In genomic region chr5:130222146-130223004, GRCm38 (mm10) we compare ENCODE assay signal across 8 mouse cellular contexts. TPM values are rescaled to one million over a fixed set of nuclear protein-coding genes. Genes with fewer than 3 reads are reported as not detected.
A peak's percentile ranks its signal among the peaks of the same experiment; 100 is the strongest.
DNase-seq lines count a peak whose midpoint lies in the region; ATAC-seq and TF ChIP-seq lines count a peak whose summit lies in the region.

No protein-coding gene starts in this region.

- peak; percentile 72; the same call in 1 of the 2 replicates for TF ChIP-seq POLR2A in bone marrow, adult 2 months (IDR thresholded peaks at IDR 0.05; ENCODE audit: borderline replicate concordance, control insufficient read depth, low read depth, low read length)

- peak; percentile 63 for TF ChIP-seq CTCF in bone marrow, adult 2 months (IDR thresholded peaks at IDR 0.05; ENCODE audit: control insufficient read depth, insufficient read depth, low read length)

- peak; percentile 93 for DNase-seq in A20 (ENCODE audit: low read depth, low spot score)
- DNase-seq in embryonic facial prominence, embryonic 14.5 days (ENCODE audit: low spot score) = peak; percentile 89
- peak; percentile 96 for DNase-seq in heart, adult 8-10 months (ENCODE audit: low spot score)
- DNase-seq in kidney, adult 8-10 months = peak; percentile 89 to 91
- DNase-seq in spleen, adult 18-20 months = peak; percentile 90 to 96

- ATAC-seq in embryonic facial prominence, embryonic 14.5 days (ENCODE audit: low read depth) = peak; percentile 91
- ATAC-seq in limb, embryonic 13.5 days (ENCODE audit: low FRiP score, low read depth) = peak; percentile 89
- peak; percentile 90 for ATAC-seq in midbrain, embryonic 15.5 days (replicated peaks)

- peaks cover 1% of the 10 kb centered on the region; the same call in 1 of the 2 replicates for H3K4me1 ChIP-seq in bone marrow, adult 2 months (ENCODE audit: control insufficient read depth, insufficient read depth, low read length)
- peaks cover 17% of the 10 kb centered on the region for H3K4me1 ChIP-seq in embryonic facial prominence, embryonic 14.5 days (ENCODE audit: control insufficient read depth, insufficient read depth, low read length)
- peaks cover 19% of the 10 kb centered on the region for H3K4me1 ChIP-seq in limb, embryonic 13.5 days
- peaks cover 23% of the 10 kb centered on the region for H3K4me1 ChIP-seq in midbrain, embryonic 15.5 days

- no peaks in the 10 kb centered on the region for H3K27me3 ChIP-seq in embryonic facial prominence, embryonic 14.5 days (replicated peaks; ENCODE audit: control insufficient read depth, insufficient read depth, low read length)
- H3K27me3 ChIP-seq in limb, embryonic 13.5 days = no peaks in the 10 kb centered on the region
- no peaks in the 10 kb centered on the region for H3K27me3 ChIP-seq in midbrain, embryonic 15.5 days (replicated peaks)

- H3K4me3 ChIP-seq in bone marrow, adult 2 months (replicated peaks; ENCODE audit: control insufficient read depth, low read depth, low read length) = peak overlapping the region; percentile 96
- H3K4me3 ChIP-seq in embryonic facial prominence, embryonic 14.5 days (ENCODE audit: low read depth, low read length) = peak overlapping the region; percentile 99
- peak overlapping the region; percentile 99 for H3K4me3 ChIP-seq in limb, embryonic 13.5 days
- H3K4me3 ChIP-seq in midbrain, embryonic 15.5 days = peak overlapping the region; percentile 85

- peak overlapping the region; percentile 99 for H3K9ac ChIP-seq in embryonic facial prominence, embryonic 14.5 days (ENCODE audit: low read depth, low read length)
- H3K9ac ChIP-seq in limb, embryonic 13.5 days = peak overlapping the region; percentile 97
- peak overlapping the region; percentile 91 for H3K9ac ChIP-seq in midbrain, embryonic 15.5 days

- peak overlapping the region; percentile 77 for H3K4me2 ChIP-seq in embryonic facial prominence, embryonic 14.5 days (ENCODE audit: low read depth, low read length)
- peak overlapping the region; percentile 76 for H3K4me2 ChIP-seq in limb, embryonic 13.5 days (replicated peaks)
- peak overlapping the region; percentile 63 for H3K4me2 ChIP-seq in midbrain, embryonic 15.5 days

- H3K36me3 ChIP-seq in embryonic facial prominence, embryonic 14.5 days (ENCODE audit: control insufficient read depth, insufficient read depth, low read length) = 0 out of 2 replicates have a peak, but pooled peaks cover 5% of the 10 kb centered on the region
- no peaks in the 10 kb centered on the region for H3K36me3 ChIP-seq in limb, embryonic 13.5 days
- H3K36me3 ChIP-seq in midbrain, embryonic 15.5 days (replicated peaks) = no peaks in the 10 kb centered on the region

- H3K9me3 ChIP-seq in embryonic facial prominence, embryonic 14.5 days (ENCODE audit: control insufficient read depth, low read length) = no peaks in the 10 kb centered on the region; the same call in 1 of the 2 replicates
- peaks cover 5% of the 10 kb centered on the region; the same call in 1 of the 2 replicates for H3K9me3 ChIP-seq in limb, embryonic 13.5 days
- no peaks in the 10 kb centered on the region for H3K9me3 ChIP-seq in midbrain, embryonic 15.5 days

- peak overlapping the region; percentile 93 for H3K27ac ChIP-seq in bone marrow, adult 2 months (ENCODE audit: control insufficient read depth, insufficient read depth, low read depth, low read length, poor library complexity)
- H3K27ac ChIP-seq in embryonic facial prominence, embryonic 14.5 days (replicated peaks; ENCODE audit: low read depth, low read length) = peak overlapping the region; percentile 86
- H3K27ac ChIP-seq in limb, embryonic 13.5 days = peak overlapping the region; percentile 79; the same call in 1 of the 2 replicates
- H3K27ac ChIP-seq in midbrain, embryonic 15.5 days = peak overlapping the region; percentile 83

- WGBS in bone marrow, adult 2 months = under 1% methylated on average over 88 of the region's 88 CpGs
- WGBS in embryonic facial prominence, embryonic 14.5 days = under 1% methylated on average over 49 of the region's 88 CpGs
- under 1% methylated on average over 88 of the region's 88 CpGs for WGBS in limb, embryonic 13.5 days
- WGBS in midbrain, embryonic 15.5 days = under 1% methylated on average over 88 of the region's 88 CpGs

RNA-seq across cellular contexts. Expression of gene Tmem248, which starts 5.5 kb away (rescaled TPM):
- 15.0 and 25.2 TPM in 2 replicates for polyA plus RNA-seq in bone marrow, adult 2 months (2011; ENCODE audit: insufficient read depth, insufficient read length, low replicate concordance, missing spikeins)
- 40.6 and 44.7 TPM in 2 replicates for polyA plus RNA-seq in embryonic facial prominence, embryonic 14.5 days (2014; fragmentation: Nextera tagmentation; extraction: Ambion mirVana)
- total RNA-seq in heart, adult 8-10 months (2022) = 10 to 100 TPM; 38.1 to 48.4 (median 46.1) TPM
- polyA plus RNA-seq in limb, embryonic 13.5 days (2015; fragmentation: Nextera tagmentation; extraction: Ambion mirVana) = 34.7 and 35.0 TPM in 2 replicates
- polyA plus RNA-seq in midbrain, embryonic 15.5 days (2015; fragmentation: Nextera tagmentation; extraction: Ambion mirVana) = 26.2 and 27.6 TPM in 2 replicates

RNA-seq across cellular contexts. Expression of gene Sbds, which starts 33.0 kb away (rescaled TPM):
- polyA plus RNA-seq in bone marrow, adult 2 months (2011; ENCODE audit: insufficient read depth, insufficient read length, low replicate concordance, missing spikeins) = 42.3 and 56.9 TPM in 2 replicates
- 51.7 and 54.3 TPM in 2 replicates for polyA plus RNA-seq in embryonic facial prominence, embryonic 14.5 days (2014; fragmentation: Nextera tagmentation; extraction: Ambion mirVana)
- total RNA-seq in heart, adult 8-10 months (2022) = 10 to 100 TPM; 50.7 to 62.6 (median 55.7) TPM
- polyA plus RNA-seq in limb, embryonic 13.5 days (2015; fragmentation: Nextera tagmentation; extraction: Ambion mirVana) = 62.4 and 64.3 TPM in 2 replicates
- 48.5 and 55.1 TPM in 2 replicates for polyA plus RNA-seq in midbrain, embryonic 15.5 days (2015; fragmentation: Nextera tagmentation; extraction: Ambion mirVana)

RNA-seq across cellular contexts. Expression of gene Tyw1, which starts 33.0 kb away (rescaled TPM):
- 7.0 and 11.7 TPM in 2 replicates for polyA plus RNA-seq in bone marrow, adult 2 months (2011; ENCODE audit: insufficient read depth, insufficient read length, low replicate concordance, missing spikeins)
- 22.3 and 23.9 TPM in 2 replicates for polyA plus RNA-seq in embryonic facial prominence, embryonic 14.5 days (2014; fragmentation: Nextera tagmentation; extraction: Ambion mirVana)
- total RNA-seq in heart, adult 8-10 months (2022) = 1 to 10 TPM; 6.9 to 8.4 (median 7.8) TPM
- 28.2 and 28.4 TPM in 2 replicates for polyA plus RNA-seq in limb, embryonic 13.5 days (2015; fragmentation: Nextera tagmentation; extraction: Ambion mirVana)
- polyA plus RNA-seq in midbrain, embryonic 15.5 days (2015; fragmentation: Nextera tagmentation; extraction: Ambion mirVana) = 22.7 and 22.9 TPM in 2 replicates

RNA-seq across cellular contexts. Expression of gene Rabgef1, which starts 50.8 kb away (rescaled TPM):
- polyA plus RNA-seq in bone marrow, adult 2 months (2011; ENCODE audit: insufficient read depth, insufficient read length, low replicate concordance, missing spikeins) = 16.9 and 36.5 TPM in 2 replicates
- polyA plus RNA-seq in embryonic facial prominence, embryonic 14.5 days (2014; fragmentation: Nextera tagmentation; extraction: Ambion mirVana) = 22.5 and 24.4 TPM in 2 replicates
- 10 to 100 TPM; 20.6 to 24.3 (median 22.0) TPM for total RNA-seq in heart, adult 8-10 months (2022)
- polyA plus RNA-seq in limb, embryonic 13.5 days (2015; fragmentation: Nextera tagmentation; extraction: Ambion mirVana) = 25.8 and 26.6 TPM in 2 replicates
- polyA plus RNA-seq in midbrain, embryonic 15.5 days (2015; fragmentation: Nextera tagmentation; extraction: Ambion mirVana) = 41.1 and 46.4 TPM in 2 replicates

Comparison
In these comparisons a context has a peak if more than half of its experiments do, and no peak if none do; other contexts are left out.
1. Peak in every context shown above with its lines: DNase-seq, ATAC-seq, H3K4me3 ChIP-seq and H3K27ac ChIP-seq.